Mouse (Mus musculus) E14TG2a.4 (cell line): ENCODE results near the gene Asxl1.

Experiments
- H3K27me3 ChIP-seq: 2 replicates; pipeline ENCODE4 v1.6.1; 2014; ENCODE audit warnings: low read length, control low read depth; ENCODE audit not compliant: insufficient read depth
- H3K36me3 ChIP-seq: 2 replicates; pipeline ENCODE4 v1.6.1; 2014; ENCODE audit warnings: low read length, control low read depth; ENCODE audit not compliant: insufficient read depth
- H3K4me1 ChIP-seq: replicated peaks from 2 replicates; pipeline ENCODE4 v1.6.1; 2014; ENCODE audit warnings: low read depth, low read length, control low read depth
- H3K4me3 ChIP-seq: replicated peaks from 2 replicates; pipeline ENCODE4 v1.5.1; 2014; ENCODE audit warnings: mild to moderate bottlenecking, low read length
- H3K9me3 ChIP-seq: 2 replicates; pipeline ENCODE4 v1.6.1; 2014; ENCODE audit warnings: low read length, control low read depth
- CTCF ChIP-seq: conservative IDR thresholded peaks from 2 replicates; pipeline ENCODE4 v1.5.1; 2014; ENCODE audit warnings: low read length
- NANOG ChIP-seq: IDR thresholded peaks from 2 replicates; pipeline ENCODE4 v1.6.1; 2014; ENCODE audit warnings: borderline replicate concordance, low read length, mixed read lengths
- POU5F1 ChIP-seq: IDR thresholded peaks from 2 replicates; pipeline ENCODE4 v1.6.1; 2014; ENCODE audit warnings: low read length, borderline replicate concordance

Asxl1 gene

DNA sequence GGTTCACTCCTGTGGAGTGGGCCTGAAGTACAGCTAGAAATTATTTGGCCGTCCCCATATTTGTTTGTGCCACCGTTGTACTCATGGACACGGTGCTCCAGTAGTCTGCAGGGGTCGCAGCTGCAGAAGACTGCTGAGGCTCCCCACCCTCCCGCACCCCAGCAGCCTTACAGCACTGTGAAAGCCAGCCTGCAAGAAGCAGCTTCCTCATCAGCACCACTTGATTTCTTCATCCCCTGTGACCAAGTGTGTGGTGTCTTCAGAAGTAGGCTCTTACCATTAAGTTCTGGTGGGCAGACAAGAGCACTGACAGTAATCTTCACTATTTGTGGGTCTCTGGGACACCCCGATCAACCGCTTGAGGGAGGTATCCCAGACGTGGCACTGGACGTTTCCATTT lies 32.7 kb upstream of the Asxl1 start:
- H3K9me3 ChIP-seq: no peaks in the 10 kb centered on the region
- H3K27me3 ChIP-seq: no peaks in the 10 kb centered on the region
- no peak for TF ChIP-seq CTCF
- TF ChIP-seq POU5F1: no peak
- no peak for TF ChIP-seq NANOG
- peaks cover 20% of the 10 kb centered on the region for H3K4me1 ChIP-seq
- peaks cover 16% of the 10 kb centered on the region for H3K36me3 ChIP-seq
- H3K4me3 ChIP-seq: no peak overlapping the region

DNA sequence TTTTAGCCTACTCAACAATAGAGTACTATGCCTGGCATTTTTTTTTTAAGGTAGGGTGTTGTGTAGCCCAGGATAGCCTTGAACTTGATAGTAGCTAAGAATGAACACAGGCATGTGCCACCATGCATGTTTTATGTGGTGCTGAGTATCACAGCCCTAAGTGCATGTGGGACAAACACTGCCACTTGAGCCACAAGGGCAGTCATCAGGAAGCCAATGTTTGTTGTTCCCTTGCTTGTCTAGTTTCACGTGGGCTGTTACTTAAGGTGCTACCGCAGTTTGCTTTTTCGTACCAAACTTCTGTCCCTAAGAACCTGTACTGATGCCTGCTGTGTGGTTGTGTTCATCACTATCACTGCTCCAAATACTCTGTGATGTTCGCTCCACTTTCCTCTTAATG lies 27.2 kb upstream of the Asxl1 start:
- peaks cover 7% of the 10 kb centered on the region for H3K4me1 ChIP-seq
- H3K36me3 ChIP-seq: peaks cover 53% of the 10 kb centered on the region
- TF ChIP-seq NANOG (no peak), POU5F1 (no peak), CTCF (no peak)
- H3K27me3 ChIP-seq: no peaks in the 10 kb centered on the region
- H3K4me3 ChIP-seq: no peak overlapping the region
- no peaks in the 10 kb centered on the region for H3K9me3 ChIP-seq

DNA sequence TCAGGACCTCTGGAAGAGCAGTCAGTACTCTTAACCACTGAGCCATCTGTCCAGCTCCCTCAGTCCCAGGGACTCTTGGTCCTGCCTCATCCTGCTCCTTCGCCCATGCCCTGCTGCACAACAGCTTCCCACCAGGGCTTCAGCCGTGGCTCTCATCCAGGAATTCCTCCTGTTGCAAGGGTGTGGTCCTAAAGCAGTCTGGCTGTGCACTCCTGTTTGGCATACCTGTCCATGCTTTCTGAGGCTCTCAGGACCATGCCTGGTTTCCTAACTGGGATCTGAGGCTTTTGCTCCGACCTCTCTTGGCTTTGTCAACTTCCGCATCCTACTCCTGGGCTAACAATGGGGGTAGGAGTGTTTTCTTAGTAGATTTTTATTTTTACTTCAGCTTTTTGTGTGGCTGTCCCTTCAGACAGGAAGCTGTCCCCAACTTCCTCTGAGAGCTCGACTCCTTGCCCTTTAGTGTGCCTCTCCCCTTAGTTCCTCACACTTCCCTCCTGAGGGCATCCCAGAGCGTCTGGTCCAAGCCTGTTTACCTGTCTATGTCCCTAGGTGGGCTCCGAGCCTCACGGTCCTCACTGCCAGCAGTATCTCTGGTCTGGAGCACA lies 26.5 kb upstream of the Asxl1 start:
- no peak for TF ChIP-seq CTCF
- TF ChIP-seq POU5F1: no peak
- no peak for TF ChIP-seq NANOG
- Histone ChIP-seq H3K4me1 (peaks cover 7% of the 10 kb centered on the region), H3K36me3 (peaks cover 61% of the 10 kb centered on the region), H3K9me3 (no peaks in the 10 kb centered on the region), H3K27me3 (no peaks in the 10 kb centered on the region), H3K4me3 (no peak overlapping the region)

DNA sequence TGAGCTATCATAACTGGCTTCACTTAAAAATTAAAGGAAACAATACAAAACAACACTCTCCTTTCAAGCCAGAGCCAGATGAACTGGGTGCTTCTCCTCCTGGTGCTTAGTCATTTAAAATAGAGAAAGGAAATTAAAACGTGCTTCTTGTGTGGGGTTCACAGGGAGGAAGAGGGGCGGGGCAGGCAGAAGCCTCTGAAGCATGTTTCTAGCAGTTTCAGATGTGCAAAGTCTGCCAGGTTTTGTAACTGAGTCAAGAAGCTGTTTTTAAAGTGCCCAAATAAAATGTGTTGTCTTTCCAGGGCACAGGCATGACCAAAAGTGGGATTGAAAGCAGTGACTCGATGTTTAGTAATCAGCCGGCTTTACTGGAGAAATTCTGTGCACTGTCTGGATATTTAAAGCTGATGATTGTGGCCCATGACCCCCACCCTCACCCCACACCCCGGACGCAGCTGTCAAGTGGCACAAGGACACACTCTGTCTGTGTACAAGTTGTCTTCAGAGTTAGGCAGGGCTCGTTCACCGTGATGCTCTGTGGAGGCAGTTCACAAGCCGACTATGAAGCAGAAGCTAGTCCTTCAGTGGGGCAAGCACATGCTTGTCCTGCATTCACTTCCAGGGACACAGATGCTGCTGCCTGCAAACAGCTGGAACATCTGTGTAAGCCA lies 19.8 kb upstream of the Asxl1 start:
- H3K36me3 ChIP-seq: peaks cover 70% of the 10 kb centered on the region
- no peaks in the 10 kb centered on the region for H3K27me3 ChIP-seq
- H3K9me3 ChIP-seq: no peaks in the 10 kb centered on the region
- no peaks in the 10 kb centered on the region for H3K4me1 ChIP-seq
- TF ChIP-seq NANOG (no peak), CTCF (no peak), POU5F1 (no peak)
- H3K4me3 ChIP-seq: no peak overlapping the region

DNA sequence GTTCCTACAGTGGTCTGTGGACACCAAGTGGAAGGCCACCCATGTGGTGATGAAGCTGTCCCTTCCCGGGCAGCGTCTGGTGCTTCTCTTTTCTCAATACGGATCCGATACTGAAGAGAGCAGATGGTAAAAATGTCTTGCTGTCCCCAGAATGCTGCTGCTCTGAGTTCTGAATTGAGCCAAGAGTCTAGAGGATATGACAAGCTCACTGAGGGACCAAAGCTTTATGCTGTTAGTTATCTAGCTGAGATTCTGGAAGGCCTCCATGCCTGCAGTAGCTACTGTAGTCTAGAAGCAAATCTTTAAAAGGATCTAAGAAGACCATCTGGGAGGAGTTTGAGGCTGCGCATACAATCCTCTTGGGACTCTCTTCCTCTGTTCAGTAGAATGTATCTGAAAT lies 13.4 kb upstream of the Asxl1 start:
- H3K9me3 ChIP-seq: no peaks in the 10 kb centered on the region
- TF ChIP-seq POU5F1 (no peak), NANOG (no peak), CTCF (no peak)
- H3K36me3 ChIP-seq: peaks cover 42% of the 10 kb centered on the region
- peaks cover 10% of the 10 kb centered on the region for H3K4me1 ChIP-seq
- H3K27me3 ChIP-seq: no peaks in the 10 kb centered on the region
- no peak overlapping the region for H3K4me3 ChIP-seq

DNA sequence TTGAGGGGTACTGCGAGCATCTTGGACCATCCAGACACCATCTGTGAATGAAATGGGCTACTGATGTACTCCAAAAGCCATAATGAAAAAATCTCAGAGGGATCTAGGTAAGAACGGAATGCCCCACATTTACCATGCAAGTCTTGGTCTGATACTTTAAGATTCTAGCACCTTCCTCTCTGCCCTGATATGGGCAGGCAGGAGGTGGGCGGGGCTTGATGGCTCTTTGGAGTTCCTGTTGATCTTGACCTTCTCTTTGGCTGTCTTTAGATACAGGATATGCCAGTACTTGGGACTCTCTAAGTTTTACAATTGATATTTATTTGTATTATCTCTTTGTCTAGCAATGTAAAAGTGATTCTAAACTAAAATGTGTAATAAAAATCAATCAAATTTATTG lies 12.6 kb upstream of the Asxl1 start:
- Histone ChIP-seq H3K27me3 (no peaks in the 10 kb centered on the region), H3K4me3 (no peak overlapping the region), H3K9me3 (no peaks in the 10 kb centered on the region), H3K36me3 (peaks cover 40% of the 10 kb centered on the region), H3K4me1 (peaks cover 17% of the 10 kb centered on the region)
- TF ChIP-seq CTCF: no peak
- no peak for TF ChIP-seq POU5F1
- TF ChIP-seq NANOG: no peak

DNA sequence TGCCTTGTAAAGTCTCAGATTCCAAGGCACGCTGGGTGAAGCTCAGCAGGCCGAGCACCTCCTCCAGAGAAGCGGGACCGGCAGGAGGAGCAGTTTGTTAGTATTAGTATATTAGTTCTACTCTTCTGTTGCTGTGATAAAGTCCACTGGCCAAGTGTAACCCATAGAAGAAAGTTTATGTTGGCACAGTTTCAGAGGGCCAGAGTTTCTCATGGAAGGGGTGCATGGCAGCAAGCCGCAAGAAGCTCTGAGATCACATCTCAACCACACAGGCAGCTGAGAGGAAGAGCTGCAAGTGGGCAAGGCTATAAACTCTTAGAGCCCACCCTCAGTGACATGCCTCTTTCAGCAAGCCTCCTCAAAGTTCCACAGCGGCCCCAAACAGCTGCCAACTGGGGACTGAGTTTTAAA lies 11.8 kb upstream of the Asxl1 start:
- Histone ChIP-seq H3K4me1 (peaks cover 20% of the 10 kb centered on the region), H3K27me3 (no peaks in the 10 kb centered on the region), H3K9me3 (no peaks in the 10 kb centered on the region), H3K36me3 (peaks cover 40% of the 10 kb centered on the region), H3K4me3 (no peak overlapping the region)
- TF ChIP-seq NANOG (no peak), POU5F1 (no peak), CTCF (no peak)

DNA sequence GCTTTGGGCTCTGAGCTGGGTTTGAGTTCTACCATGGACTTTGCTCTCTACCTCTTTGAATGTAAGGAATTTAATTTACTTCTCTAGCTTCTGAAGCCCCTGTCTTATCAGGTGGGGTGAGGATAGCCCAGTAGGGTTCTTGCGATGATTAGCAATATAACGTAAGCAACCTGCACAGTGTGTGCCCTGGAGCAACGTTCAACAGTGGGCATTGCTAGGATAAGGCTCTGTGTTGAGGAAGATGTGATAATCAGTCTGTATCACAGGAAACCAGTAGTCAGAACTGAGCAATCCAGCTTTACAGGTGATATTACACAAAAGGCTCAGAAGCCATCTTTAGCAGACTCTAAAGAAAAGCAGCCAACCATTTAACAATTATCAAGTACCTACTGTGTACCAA lies 11.3 kb upstream of the Asxl1 start:
- TF ChIP-seq NANOG (no peak), CTCF (no peak), POU5F1 (no peak)
- Histone ChIP-seq H3K4me1 (peaks cover 20% of the 10 kb centered on the region), H3K36me3 (peaks cover 38% of the 10 kb centered on the region), H3K27me3 (no peaks in the 10 kb centered on the region), H3K4me3 (no peak overlapping the region), H3K9me3 (no peaks in the 10 kb centered on the region)
